Mouse (Mus musculus): ENCODE measurements at regions not wholly inside any gene's neighbourhood (a gene's known extent, or its start where the extent isn't known, plus 50 kb on each side); places are given as distances from the start of the nearest gene placed in this dataset.

DNA sequence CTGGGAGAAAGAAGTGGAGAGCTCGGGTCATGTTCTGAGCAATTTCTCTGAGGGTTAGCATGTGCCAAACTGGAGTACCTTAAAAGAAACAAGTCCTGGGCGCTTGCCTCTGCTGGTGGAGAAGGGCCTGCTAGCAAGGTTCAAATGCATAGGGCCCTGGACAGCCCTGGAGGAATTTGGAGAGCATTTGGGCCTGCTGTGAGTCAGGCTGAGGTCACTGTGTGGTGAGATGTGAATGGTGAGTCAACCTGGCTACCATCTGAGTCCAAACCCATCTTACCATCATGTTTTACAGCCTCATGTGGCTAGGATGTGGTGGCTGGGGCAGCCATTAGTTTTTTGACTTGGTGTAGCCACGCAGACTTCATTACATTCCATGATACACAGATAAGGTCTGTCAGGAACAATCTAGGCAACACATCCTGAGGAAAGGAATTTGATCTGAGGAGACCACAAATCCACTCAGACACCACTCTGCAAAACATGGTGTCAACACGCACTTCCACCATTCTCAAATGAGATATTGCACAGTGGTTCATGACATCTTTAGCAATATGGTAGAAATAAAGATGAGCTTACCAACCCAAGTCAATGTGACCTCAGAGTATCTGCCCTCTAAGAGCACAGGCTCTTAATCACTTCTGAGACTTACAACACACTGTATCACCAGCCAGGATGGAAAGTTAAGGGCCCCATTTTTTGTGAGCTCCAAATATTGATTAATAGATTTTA, 83.1 kb downstream of the Thbs2 start:
- no peak overlapping the region for H3K27ac ChIP-seq (replicated peaks; ENCODE audit: low read depth, low read length)

GRCm38 (mm10) chr17:14608845-14609244, 85.2 kb downstream of the Thbs2 start:
- Histone ChIP-seq H3K4me3 (ENCODE audit: insufficient read depth, low read depth, low read length) (no peak overlapping the region), H3K27ac (replicated peaks; ENCODE audit: low read depth, low read length) (no peak overlapping the region), H3K4me1 (ENCODE audit: control insufficient read depth, insufficient read depth, insufficient read length, low read length) (no peaks in the 10 kb centered on the region)

More for the DNA sequence above, 83.1 kb downstream of the Thbs2 start:
- Histone ChIP-seq H3K4me3 (ENCODE audit: insufficient read depth, low read depth, low read length) (no peak overlapping the region), H3K4me1 (ENCODE audit: control insufficient read depth, insufficient read depth, insufficient read length, low read length) (no peaks in the 10 kb centered on the region)

DNA sequence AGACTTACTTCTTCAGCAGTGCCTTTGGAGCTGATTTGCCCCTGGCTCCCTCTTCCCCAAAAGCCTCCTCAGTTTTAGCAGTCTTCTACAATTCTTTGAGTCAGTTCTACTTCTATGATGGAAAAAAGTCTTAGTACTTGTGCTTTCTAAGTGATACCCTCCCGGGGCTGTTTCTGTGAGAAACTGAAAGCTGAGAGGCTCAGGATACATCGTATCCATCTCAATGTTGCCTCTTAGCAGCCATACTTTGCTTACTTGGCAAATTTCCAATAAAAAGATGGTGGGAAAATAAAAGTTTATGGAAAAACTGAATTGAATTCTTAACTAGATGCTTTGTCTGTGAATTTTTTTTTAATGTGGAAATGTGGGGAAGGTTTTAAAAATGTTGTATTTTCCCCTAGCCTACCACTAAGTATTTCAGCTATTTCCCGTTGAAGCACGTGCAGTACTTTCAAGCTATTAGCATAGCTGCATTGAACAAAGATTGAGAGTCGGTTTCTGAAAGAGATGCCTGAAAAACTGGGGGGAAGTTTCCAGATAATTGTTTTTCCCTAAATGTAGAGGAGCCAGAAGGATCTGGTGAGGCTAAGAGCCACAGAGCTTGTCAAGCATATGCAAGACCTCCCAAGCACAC, 87.6 kb downstream of the Thbs2 start:
- H3K27ac ChIP-seq (replicated peaks; ENCODE audit: low read depth, low read length), result no peak overlapping the region
- H3K4me3 ChIP-seq (ENCODE audit: insufficient read depth, low read depth, low read length), result no peak overlapping the region
- no peaks in the 10 kb centered on the region for H3K4me1 ChIP-seq (ENCODE audit: control insufficient read depth, insufficient read depth, insufficient read length, low read length)

GRCm38 (mm10) chr17:14599681-14600080, 94.4 kb downstream of the Thbs2 start:
- H3K27ac ChIP-seq (replicated peaks; ENCODE audit: low read depth, low read length), result no peak overlapping the region
- H3K4me3 ChIP-seq (ENCODE audit: insufficient read depth, low read depth, low read length), result no peak overlapping the region
- H3K4me1 ChIP-seq (ENCODE audit: control insufficient read depth, insufficient read depth, insufficient read length, low read length), result no peaks in the 10 kb centered on the region; the same call in 1 of the 2 replicates

DNA sequence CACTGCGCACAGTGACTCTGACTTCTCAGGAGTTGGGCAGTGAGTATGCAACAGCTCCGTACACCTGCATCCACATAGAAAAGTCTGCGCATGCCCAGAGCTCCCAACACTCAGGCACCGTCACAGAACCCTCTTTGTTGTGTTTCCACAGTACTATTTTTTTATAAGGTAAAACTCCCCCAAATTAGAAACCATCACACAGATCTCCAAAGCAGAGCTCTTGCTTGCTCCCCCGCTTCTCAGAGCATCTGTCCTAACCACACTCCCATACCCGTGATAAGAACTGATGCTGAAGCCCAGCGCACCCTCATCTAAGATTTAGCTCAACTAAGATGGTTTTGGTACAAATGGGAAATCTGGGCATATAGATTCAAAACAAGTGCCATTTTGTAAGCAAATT, 97.6 kb downstream of the Thbs2 start:
- Histone ChIP-seq H3K4me1 (ENCODE audit: control insufficient read depth, insufficient read depth, insufficient read length, low read length) (no peaks in the 10 kb centered on the region; the same call in 1 of the 2 replicates), H3K27ac (replicated peaks; ENCODE audit: low read depth, low read length) (no peak overlapping the region), H3K4me3 (ENCODE audit: insufficient read depth, low read depth, low read length) (no peak overlapping the region)

DNA sequence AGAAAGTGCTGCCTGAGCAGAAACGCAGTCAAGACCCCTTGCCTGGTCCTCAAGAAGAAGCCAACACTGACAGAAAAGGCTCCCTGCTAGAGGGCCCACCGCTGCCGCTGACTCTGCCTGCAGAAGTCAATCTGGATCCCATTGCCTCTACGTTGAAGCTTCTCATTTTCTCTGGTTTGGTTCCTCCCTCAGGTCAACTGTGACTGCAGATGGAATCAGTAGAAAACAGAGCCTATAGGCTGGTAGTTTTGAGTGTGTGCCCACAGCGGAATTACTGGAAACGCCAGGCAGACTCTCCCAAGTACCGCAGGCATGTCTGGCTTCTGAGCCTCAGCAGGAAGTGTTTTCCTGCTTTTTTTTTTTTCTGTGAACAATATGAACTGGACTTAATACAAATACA, 98.5 kb downstream of the Thbs2 start:
- no peak overlapping the region for H3K4me3 ChIP-seq (ENCODE audit: insufficient read depth, low read depth, low read length)
- H3K4me1 ChIP-seq (ENCODE audit: control insufficient read depth, insufficient read depth, insufficient read length, low read length), result no peaks in the 10 kb centered on the region
- no peak overlapping the region for H3K27ac ChIP-seq (replicated peaks; ENCODE audit: low read depth, low read length)

DNA sequence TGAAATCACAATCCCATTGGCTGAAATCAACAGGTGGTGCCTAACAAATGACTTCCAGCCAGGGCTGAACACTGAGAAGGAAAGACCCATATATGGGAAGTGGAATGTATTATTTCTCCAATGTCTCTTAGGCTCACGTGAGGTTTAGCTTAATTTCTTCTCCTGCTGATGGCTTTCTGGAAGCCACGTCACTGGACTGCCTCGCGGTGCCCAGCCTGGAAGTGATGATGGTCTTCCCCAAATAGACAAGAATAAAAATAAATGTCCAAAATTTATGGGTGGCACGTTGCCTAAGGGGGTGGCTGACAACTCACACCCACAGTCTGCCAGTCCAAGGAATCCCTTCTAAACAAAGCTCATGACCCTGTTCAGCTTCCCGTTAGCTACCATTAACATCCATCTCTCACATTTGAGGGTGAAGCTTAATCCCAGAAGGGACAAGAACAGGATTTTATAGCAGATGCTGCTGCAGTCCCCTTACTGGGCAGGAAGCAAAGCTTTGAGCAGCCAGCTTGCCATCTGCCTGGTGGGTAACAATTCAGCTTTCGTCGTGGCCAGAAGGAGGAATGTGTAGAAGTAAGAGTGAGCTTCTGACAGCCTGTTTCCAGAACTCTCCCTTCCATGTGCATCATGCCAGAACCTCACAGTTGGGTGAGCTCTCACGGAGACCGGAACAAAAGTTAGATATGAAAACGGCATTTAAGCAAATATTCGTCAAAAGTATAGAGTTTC, 105.8 kb downstream of the Thbs2 start:
- no peak overlapping the region for H3K27ac ChIP-seq (replicated peaks; ENCODE audit: low read depth, low read length)
- no peak overlapping the region for H3K4me3 ChIP-seq (ENCODE audit: insufficient read depth, low read depth, low read length)
- H3K4me1 ChIP-seq (ENCODE audit: control insufficient read depth, insufficient read depth, insufficient read length, low read length), result no peaks in the 10 kb centered on the region

- H3K4me3 ChIP-seq (ENCODE audit: insufficient read depth, low read depth, low read length), result no peak overlapping the region
- no peaks in the 10 kb centered on the region for H3K4me1 ChIP-seq (ENCODE audit: control insufficient read depth, insufficient read depth, insufficient read length, low read length)
- H3K27ac ChIP-seq (replicated peaks; ENCODE audit: low read depth, low read length), result no peak overlapping the region
Observed at GRCm38 (mm10) chr17:14579671-14580070, 114.4 kb downstream of the Thbs2 start.

DNA sequence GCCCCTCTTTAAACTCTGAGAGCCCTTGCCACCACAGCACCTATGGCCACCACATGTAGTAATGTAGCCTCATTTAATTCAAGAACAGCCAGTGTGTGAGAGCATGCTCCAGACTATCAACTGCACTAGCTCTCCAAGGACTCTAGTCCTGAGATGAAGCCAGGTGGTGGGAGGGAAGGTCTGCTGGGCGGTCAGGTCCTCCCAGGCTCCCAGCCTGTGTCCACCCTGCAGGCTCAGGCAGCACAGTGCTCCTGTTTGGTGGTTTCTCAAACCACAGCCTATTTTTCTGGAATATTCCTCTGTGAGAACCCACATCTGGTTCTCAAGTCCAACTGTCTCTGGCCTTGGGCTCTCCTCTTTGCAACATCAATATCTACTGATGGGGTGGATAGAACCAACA, 115.3 kb downstream of the Thbs2 start:
- Histone ChIP-seq H3K4me1 (ENCODE audit: control insufficient read depth, insufficient read depth, insufficient read length, low read length) (no peaks in the 10 kb centered on the region), H3K4me3 (ENCODE audit: insufficient read depth, low read depth, low read length) (no peak overlapping the region), H3K27ac (replicated peaks; ENCODE audit: low read depth, low read length) (no peak overlapping the region)

DNA sequence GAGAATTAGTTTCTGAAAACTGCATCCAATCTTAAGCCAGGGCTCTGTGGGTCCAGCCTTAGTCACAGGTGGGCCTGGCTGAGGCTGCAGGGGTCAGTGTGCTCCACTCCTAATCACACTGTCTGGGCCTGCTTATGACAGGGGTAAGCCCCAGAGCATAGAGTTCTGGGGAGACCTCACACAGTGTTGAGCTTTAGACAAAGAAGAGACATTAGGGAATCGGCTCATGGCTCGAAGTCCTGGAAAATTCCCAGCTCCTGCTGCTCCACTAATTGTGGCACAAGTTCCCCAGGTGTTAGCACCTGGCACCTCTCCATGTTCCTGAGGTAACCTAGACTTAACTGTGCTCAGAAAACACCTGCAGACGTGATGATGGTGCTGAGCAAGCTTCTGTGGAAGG, 115.8 kb downstream of the Thbs2 start:
- Histone ChIP-seq H3K4me3 (ENCODE audit: insufficient read depth, low read depth, low read length) (no peak overlapping the region), H3K27ac (replicated peaks; ENCODE audit: low read depth, low read length) (no peak overlapping the region), H3K4me1 (ENCODE audit: control insufficient read depth, insufficient read depth, insufficient read length, low read length) (no peaks in the 10 kb centered on the region)

DNA sequence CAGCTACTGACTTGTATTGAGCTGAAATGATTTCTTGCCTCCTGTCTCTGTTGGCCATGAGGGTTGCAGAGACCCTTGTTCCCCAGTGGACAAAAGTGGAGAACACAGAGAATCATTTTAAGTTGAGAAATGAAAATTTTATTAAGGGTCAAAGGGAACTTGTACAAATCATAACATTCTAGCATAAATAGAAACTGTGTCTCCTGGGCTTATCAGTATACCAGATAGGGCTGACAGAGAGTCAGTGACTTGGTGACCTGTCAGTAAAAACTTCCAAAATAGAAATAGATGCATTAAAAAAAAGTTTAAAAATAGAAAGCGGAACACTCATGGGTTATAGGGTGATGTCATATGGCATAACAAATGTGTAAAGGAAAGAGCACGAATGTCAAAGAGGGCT, 117.9 kb downstream of the Thbs2 start:
- Histone ChIP-seq H3K27ac (replicated peaks; ENCODE audit: low read depth, low read length) (no peak overlapping the region), H3K4me3 (ENCODE audit: insufficient read depth, low read depth, low read length) (no peak overlapping the region)

GRCm38 (mm10) chr17:14571143-14571542, 122.9 kb downstream of the Thbs2 start:
- H3K4me3 ChIP-seq (ENCODE audit: insufficient read depth, low read depth, low read length), result no peak overlapping the region
- no peak overlapping the region for H3K27ac ChIP-seq (replicated peaks; ENCODE audit: low read depth, low read length)
- H3K4me1 ChIP-seq (ENCODE audit: control insufficient read depth, insufficient read depth, insufficient read length, low read length), result no peaks in the 10 kb centered on the region

More for the DNA sequence above, 117.9 kb downstream of the Thbs2 start:
- no peaks in the 10 kb centered on the region for H3K4me1 ChIP-seq (ENCODE audit: control insufficient read depth, insufficient read depth, insufficient read length, low read length)

GRCm38 (mm10) chr17:14570266-14570775, 123.7 kb downstream of the Thbs2 start:
- no peaks in the 10 kb centered on the region for H3K4me1 ChIP-seq (ENCODE audit: control insufficient read depth, insufficient read depth, insufficient read length, low read length)
- no peak overlapping the region for H3K27ac ChIP-seq (replicated peaks; ENCODE audit: low read depth, low read length)
- no peak overlapping the region for H3K4me3 ChIP-seq (ENCODE audit: insufficient read depth, low read depth, low read length)

DNA sequence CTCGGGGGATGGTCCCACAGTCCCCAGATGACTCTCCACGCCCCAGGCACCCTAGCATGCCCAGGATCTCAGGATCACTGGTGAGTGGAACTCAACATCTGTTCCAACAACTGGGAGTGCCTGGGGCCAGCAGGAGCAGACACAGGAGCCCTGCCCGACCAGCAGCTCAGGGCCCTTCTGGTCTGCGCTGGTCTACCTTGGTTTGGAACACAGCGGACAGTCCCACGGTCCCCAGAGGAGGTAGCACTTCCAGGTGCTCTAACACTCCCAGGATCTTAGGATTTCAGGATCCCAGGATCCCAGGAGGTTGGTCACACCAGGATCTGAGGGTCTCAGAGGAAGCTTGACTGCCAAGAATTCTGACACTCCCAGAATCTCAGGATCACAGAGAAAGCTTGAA, 131.8 kb downstream of the Thbs2 start:
- no peak overlapping the region for H3K4me3 ChIP-seq (ENCODE audit: insufficient read depth, low read depth, low read length)
- no peaks in the 10 kb centered on the region for H3K4me1 ChIP-seq (ENCODE audit: control insufficient read depth, insufficient read depth, insufficient read length, low read length)
- no peak overlapping the region for H3K27ac ChIP-seq (replicated peaks; ENCODE audit: low read depth, low read length)

DNA sequence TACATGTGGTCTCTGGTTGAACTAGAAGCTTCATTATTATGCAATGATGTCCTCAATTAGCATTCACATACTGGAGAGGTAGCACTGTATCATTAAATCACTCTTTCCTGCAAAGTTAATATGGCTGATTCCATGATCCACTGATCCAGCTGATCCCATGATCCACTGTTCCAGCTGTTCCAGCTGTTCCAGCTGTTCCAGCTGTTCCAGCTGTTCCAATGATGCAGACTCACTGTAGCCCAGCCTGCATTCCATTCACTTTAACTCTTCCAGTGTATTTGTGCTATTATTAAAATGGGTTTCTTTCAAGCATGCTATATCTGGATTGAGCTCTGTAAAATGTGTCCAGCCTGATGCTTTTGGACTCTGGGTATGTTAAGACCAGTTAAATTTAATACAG, 136.8 kb downstream of the Thbs2 start:
- Histone ChIP-seq H3K4me1 (ENCODE audit: control insufficient read depth, insufficient read depth, insufficient read length, low read length) (no peaks in the 10 kb centered on the region), H3K27ac (replicated peaks; ENCODE audit: low read depth, low read length) (no peak overlapping the region), H3K4me3 (ENCODE audit: insufficient read depth, low read depth, low read length) (no peak overlapping the region)

Measured in brown adipose tissue, adult 24 weeks (tissue).